Mouse (Mus musculus) spleen, postnatal 10 days (tissue): ENCODE measurements around the gene Galntl6.

Source experiments
- DNase-seq, 2 experiments: peaks; one replicate each; pipeline ENCODE4 v3.0.0; 2021 to 2022; ENCODE audit warnings: low spot score in 2 of 2

Gene Galntl6

GRCm38 (mm10) chr8:57843461-57843860 lies 1069.0 kb downstream of the Galntl6 start:
- no peak for DNase-seq

- DNase-seq: no peak
Measured at GRCm38 (mm10) chr8:57842462-57843391, 1069.7 kb downstream of the Galntl6 start.

GRCm38 (mm10) chr8:57841446-57841845 lies 1071.0 kb downstream of the Galntl6 start:
- DNase-seq: no peak

- DNase-seq: no peak
Measured at GRCm38 (mm10) chr8:57837384-57837783, 1075.1 kb downstream of the Galntl6 start.

- no peak for DNase-seq
Measured at GRCm38 (mm10) chr8:57836981-57837380, 1075.5 kb downstream of the Galntl6 start.

- no peak for DNase-seq
Measured at GRCm38 (mm10) chr8:57836201-57836883, 1076.1 kb downstream of the Galntl6 start.

- no peak for DNase-seq
Measured at GRCm38 (mm10) chr8:57823151-57823550, 1089.3 kb downstream of the Galntl6 start.

GRCm38 (mm10) chr8:57816034-57816433 lies 1096.4 kb downstream of the Galntl6 start:
- DNase-seq: no peak

- DNase-seq: no peak
Measured at GRCm38 (mm10) chr8:57807060-57807459, 1105.4 kb downstream of the Galntl6 start.

GRCm38 (mm10) chr8:57805094-57805493 lies 1107.3 kb downstream of the Galntl6 start:
- DNase-seq: no peak

- no peak for DNase-seq
Measured at GRCm38 (mm10) chr8:57803821-57804220, 1108.6 kb downstream of the Galntl6 start.

- no peak for DNase-seq
Measured at GRCm38 (mm10) chr8:57801197-57801596, 1111.2 kb downstream of the Galntl6 start.

- peak; percentile 38 to 72 for DNase-seq
Measured at GRCm38 (mm10) chr8:57800327-57800726, 1112.1 kb downstream of the Galntl6 start.

- peak in 1 of 2 experiments; percentile 30 for DNase-seq
Measured at GRCm38 (mm10) chr8:57799797-57800204, 1112.6 kb downstream of the Galntl6 start.

- no peak for DNase-seq
Measured at GRCm38 (mm10) chr8:57793455-57793854, 1119.0 kb downstream of the Galntl6 start.

- DNase-seq: no peak
Measured at GRCm38 (mm10) chr8:57792246-57792645, 1120.2 kb downstream of the Galntl6 start.

- DNase-seq: no peak
Measured at GRCm38 (mm10) chr8:57791309-57791721, 1121.1 kb downstream of the Galntl6 start.

- DNase-seq: no peak
Measured at GRCm38 (mm10) chr8:57779551-57779950, 1132.9 kb downstream of the Galntl6 start.

GRCm38 (mm10) chr8:57777988-57778721 lies 1134.3 kb downstream of the Galntl6 start:
- DNase-seq: no peak

- no peak for DNase-seq
Measured at GRCm38 (mm10) chr8:57776723-57777122, 1135.7 kb downstream of the Galntl6 start.

- no peak for DNase-seq
Measured at GRCm38 (mm10) chr8:57772732-57773265, 1139.6 kb downstream of the Galntl6 start.

GRCm38 (mm10) chr8:57767541-57767940 lies 1144.9 kb downstream of the Galntl6 start:
- DNase-seq: no peak
